Mouse (Mus musculus) MEL (cell line): ENCODE results near the gene Ern1. TPM values are rescaled to one million over a fixed set of nuclear protein-coding genes. Genes with fewer than 3 reads are reported as not detected.
A peak's percentile ranks its signal among the peaks of the same experiment; 100 is the strongest.

Experiments
- DNase-seq: peaks from one replicate; pipeline ENCODE4 v3.0.0; 2011; ENCODE audit warnings: low read depth, low spot score
- H3K27ac ChIP-seq: 2 replicates; pipeline ENCODE4 v1.5.1; 2012; ENCODE audit warnings: low read depth, mild to moderate bottlenecking, control low read depth, low read length, moderate library complexity; ENCODE audit not compliant: control insufficient read depth
- H3K27me3 ChIP-seq, 2 experiments: fragments of 150-350 bp in 1 of 2; sonication (generic) in 1 of 2; 2 replicates each; pipeline ENCODE4 v1.6.1; 2012; ENCODE audit warnings: low read length in 2 of 2, mild to moderate bottlenecking in 2 of 2, improper control_type of control experiment in 1 of 2, moderate library complexity in 1 of 2; ENCODE audit not compliant: insufficient read depth in 2 of 2, control insufficient read depth in 1 of 2
- H3K36me3 ChIP-seq, 2 experiments: 2 replicates each; pipeline ENCODE4 v1.6.1; 2012 to 2014; ENCODE audit warnings: low read length in 2 of 2, improper control_type of control experiment in 1 of 2, inconsistent platforms in 1 of 2, mild to moderate bottlenecking in 1 of 2; ENCODE audit not compliant: insufficient read depth in 2 of 2, control insufficient read depth in 1 of 2
- H3K4me1 ChIP-seq, 2 experiments: fragments of 150-350 bp in 1 of 2; sonication (generic) in 1 of 2; 2 replicates each; pipeline ENCODE4 v1.6.1; 2012; ENCODE audit warnings: low read length in 2 of 2, improper control_type of control experiment in 1 of 2, mild to moderate bottlenecking in 1 of 2; ENCODE audit not compliant: insufficient read depth in 2 of 2, control insufficient read depth in 1 of 2
- H3K4me3 ChIP-seq, 2 experiments: fragments of 150-350 bp in 1 of 2; sonication (generic) in 1 of 2; 2 replicates each; pipeline ENCODE4 v1.5.1; 2012; ENCODE audit warnings: low read depth in 2 of 2, low read length in 2 of 2, mild to moderate bottlenecking in 2 of 2, moderate library complexity in 2 of 2, control low read depth in 1 of 2, improper control_type of control experiment in 1 of 2; ENCODE audit not compliant: control insufficient read depth in 1 of 2, insufficient read depth in 1 of 2
- H3K79me2 ChIP-seq: 2 replicates; pipeline ENCODE4 v1.6.1; 2012; ENCODE audit warnings: mild to moderate bottlenecking, low read length, moderate library complexity; ENCODE audit not compliant: control insufficient read depth, poor library complexity, insufficient read depth
- H3K9ac ChIP-seq: 2 replicates; pipeline ENCODE4 v1.6.1; 2012; ENCODE audit warnings: low read depth, mild to moderate bottlenecking, control low read depth, low read length, moderate library complexity; ENCODE audit not compliant: control insufficient read depth, poor library complexity, severe bottlenecking
- H3K9me3 ChIP-seq: fragments of 150-350 bp; sonication (generic); replicated peaks from 2 replicates; pipeline ENCODE4 v1.6.1; 2012; ENCODE audit warnings: mild to moderate bottlenecking, low read length, improper control_type of control experiment, moderate library complexity; ENCODE audit not compliant: insufficient read depth
- BHLHE40 ChIP-seq: IDR thresholded peaks from 2 replicates; pipeline ENCODE4 v1.6.1; 2012; ENCODE audit warnings: low read depth, mild to moderate bottlenecking, inconsistent platforms, low read length, improper control_type of control experiment, borderline replicate concordance
- CHD2 ChIP-seq: IDR thresholded peaks from 2 replicates; pipeline ENCODE4 v1.6.1; 2011; ENCODE audit warnings: low read length, improper control_type of control experiment
- HCFC1 ChIP-seq: IDR thresholded peaks from 2 replicates; pipeline ENCODE4 v1.6.1; 2012; ENCODE audit warnings: low read depth, mild to moderate bottlenecking, inconsistent platforms, low read length, improper control_type of control experiment, moderate library complexity
- JUND ChIP-seq: IDR thresholded peaks from 2 replicates; pipeline ENCODE4 v1.6.1; 2011; ENCODE audit warnings: low read depth, mild to moderate bottlenecking, improper control_type of control experiment, low read length
- MAFK ChIP-seq: IDR thresholded peaks from 2 replicates; pipeline ENCODE4 v1.6.1; 2011; ENCODE audit warnings: low read depth, mild to moderate bottlenecking, low read length, improper control_type of control experiment, borderline replicate concordance
- MEF2A ChIP-seq: IDR thresholded peaks from 2 replicates; pipeline ENCODE4 v1.6.1; 2014; ENCODE audit warnings: low read depth, mild to moderate bottlenecking, inconsistent platforms, low read length, improper control_type of control experiment; ENCODE audit not compliant: poor library complexity, insufficient replicate concordance, severe bottlenecking; ENCODE audit errors: extremely low read depth
- MYB ChIP-seq: IDR thresholded peaks from 2 replicates; pipeline ENCODE4 v1.6.1; 2011; ENCODE audit warnings: mild to moderate bottlenecking, low read depth, low read length, improper control_type of control experiment
- MYC ChIP-seq: IDR thresholded peaks from 2 replicates; pipeline ENCODE4 v1.6.1; 2011; ENCODE audit warnings: low read depth, mild to moderate bottlenecking, low read length, improper control_type of control experiment, moderate library complexity
- NELFE ChIP-seq: IDR thresholded peaks from 2 replicates; pipeline ENCODE4 v1.6.1; 2011; ENCODE audit warnings: low read depth, low read length, improper control_type of control experiment
- NRF1 ChIP-seq: IDR thresholded peaks from 2 replicates; pipeline ENCODE4 v1.6.1; 2014; ENCODE audit warnings: low read depth, mild to moderate bottlenecking, inconsistent platforms, low read length, improper control_type of control experiment, moderate library complexity; ENCODE audit not compliant: poor library complexity, insufficient read depth, severe bottlenecking
- POLR2AphosphoS5 ChIP-seq: IDR thresholded peaks from 2 replicates; pipeline ENCODE4 v1.6.1; 2012; ENCODE audit warnings: low read depth, borderline replicate concordance, mild to moderate bottlenecking, inconsistent platforms, low read length, moderate library complexity, mixed read lengths
- RCOR1 ChIP-seq: IDR thresholded peaks from 2 replicates; pipeline ENCODE4 v1.6.1; 2012; ENCODE audit warnings: low read depth, mild to moderate bottlenecking, inconsistent platforms, low read length, improper control_type of control experiment
- SIN3A ChIP-seq: IDR thresholded peaks from 2 replicates; pipeline ENCODE4 v1.6.1; 2012; ENCODE audit warnings: low read length, improper control_type of control experiment, inconsistent platforms
- SMC3 ChIP-seq: IDR thresholded peaks from 2 replicates; pipeline ENCODE4 v1.6.1; 2011; ENCODE audit warnings: low read depth, low read length, improper control_type of control experiment
- TBP ChIP-seq: IDR thresholded peaks from 2 replicates; pipeline ENCODE4 v1.8.0; 2011; ENCODE audit warnings: low read depth, low read length, improper control_type of control experiment
- TCF12 ChIP-seq: IDR thresholded peaks from 2 replicates; pipeline ENCODE4 v1.6.1; 2014; ENCODE audit warnings: low read depth, mild to moderate bottlenecking, inconsistent platforms, low read length, improper control_type of control experiment, moderate library complexity
- USF1 ChIP-seq: IDR thresholded peaks from 2 replicates; pipeline ENCODE4 v1.6.1; 2014; ENCODE audit warnings: low read depth, mild to moderate bottlenecking, inconsistent platforms, low read length, improper control_type of control experiment, moderate library complexity
- USF2 ChIP-seq, 2 experiments: IDR thresholded peaks; 2 replicates each; pipeline ENCODE4 v1.6.1; 2011 to 2012; ENCODE audit warnings: improper control_type of control experiment in 2 of 2, low read length in 2 of 2, borderline replicate concordance in 1 of 2, inconsistent platforms in 1 of 2, low read depth in 1 of 2, mild to moderate bottlenecking in 1 of 2; ENCODE audit not compliant: insufficient read depth in 1 of 2
- ZC3H11A ChIP-seq: IDR thresholded peaks from 2 replicates; pipeline ENCODE4 v1.6.1; 2012; ENCODE audit warnings: low read depth, mild to moderate bottlenecking, inconsistent platforms, low read length, improper control_type of control experiment
- ZKSCAN1 ChIP-seq: IDR thresholded peaks from 2 replicates; pipeline ENCODE4 v1.6.1; 2012; ENCODE audit warnings: low read depth, mild to moderate bottlenecking, inconsistent platforms, low read length, improper control_type of control experiment, moderate library complexity
- ZMIZ1 ChIP-seq: IDR thresholded peaks from 2 replicates; pipeline ENCODE4 v1.6.1; 2012; ENCODE audit warnings: low read depth, mild to moderate bottlenecking, inconsistent platforms, low read length, improper control_type of control experiment, moderate library complexity
- polyA plus RNA-seq, 2 experiments: library from polyadenylated mRNA; stranded (reverse) in 1 of 2; unstranded in 1 of 2; fragments of >175 nt in 1 of 2; fragments of >200 nt in 1 of 2; gene quantifications; 2 replicates each; pipeline versions ENCODE4 v1.2.1 to v1.2.4; 2012; ENCODE audit warnings: low replicate concordance in 2 of 2, low read depth in 1 of 2; ENCODE audit not compliant: insufficient read length in 2 of 2, insufficient read depth in 1 of 2, missing spikeins in 1 of 2
- total RNA-seq: library from RNA; depleted of rRNA; stranded (reverse); fragments of 300-350 nt; gene quantifications from 2 replicates; pipeline ENCODE4 v1.2.3, GENCODE M21; 2012

Gene Ern1
- total and polyA plus RNA-seq, 3 experiments = 4.3 to 5.7 TPM; not detected in 1

DNA sequence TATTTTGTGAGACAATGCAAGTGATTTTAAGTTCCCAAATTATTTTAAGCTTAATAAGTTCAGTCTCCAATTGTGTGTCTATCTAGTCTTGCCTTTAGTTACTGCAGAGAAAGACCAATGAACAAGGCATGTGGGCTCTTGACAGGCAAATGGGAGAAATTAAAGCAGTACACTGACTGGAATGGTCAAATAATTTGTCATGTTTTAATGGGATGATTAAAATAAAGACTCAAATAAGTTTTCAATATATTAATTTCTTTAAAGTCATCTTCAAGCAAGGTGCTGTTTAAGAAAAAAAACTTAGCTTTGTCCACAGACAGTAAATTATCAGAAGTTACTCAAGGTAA, 14.5 kb upstream of the Ern1 start:
- Histone ChIP-seq H3K36me3 (peaks cover 0 to 23% of the 10 kb centered on the region in 2 experiments; a peak in 2 of 4 replicates), H3K79me2 (peaks cover 9% of the 10 kb centered on the region), H3K27me3 (no peaks in the 10 kb centered on the region), H3K4me3 (no peak overlapping the region), H3K27ac (peak overlapping the region; percentile 95)
- 0 out of 2 replicates have a peak, but pooled peaks have one; percentile 31 for TF ChIP-seq HCFC1
- TF ChIP-seq JUND = peak; percentile 12; the same call in 1 of the 2 replicates
- TF ChIP-seq BHLHE40 = 0 out of 2 replicates have a peak, but pooled peaks have one; percentile 9
- no peak for TF ChIP-seq ZC3H11A
- peak; percentile 65; the same call in 1 of the 2 replicates for TF ChIP-seq NELFE
- no peak for TF ChIP-seq USF2 (IDR thresholded peaks at IDR 0.05; ENCODE audit: borderline replicate concordance in 1 of 2, insufficient read depth in 1 of 2, low read depth in 1 of 2, low read length in 2 of 2)
- peak; percentile 67; the same call in 1 of the 2 replicates for TF ChIP-seq CHD2
- no peak for TF ChIP-seq MEF2A
- TF ChIP-seq MYC = peak; percentile 90
- no peak for TF ChIP-seq USF1
- no peak for TF ChIP-seq TCF12
- no peak for TF ChIP-seq TBP
- TF ChIP-seq RCOR1 = 0 out of 2 replicates have a peak, but pooled peaks have one; percentile 9
- no peak for TF ChIP-seq POLR2AphosphoS5
- TF ChIP-seq ZMIZ1 = peak; percentile 94
- TF ChIP-seq SIN3A = peak; percentile 63; the same call in 1 of the 2 replicates
- no peak for TF ChIP-seq MAFK
- no peak for TF ChIP-seq NRF1
- TF ChIP-seq MYB = no peak
- TF ChIP-seq SMC3 = peak; percentile 17; the same call in 1 of the 2 replicates
- TF ChIP-seq ZKSCAN1 = no peak
- TF ChIP-seq, all 39 proteins: peak for 10
- Histone ChIP-seq H3K4me1 (peaks cover 5 to 18% of the 10 kb centered on the region in 2 experiments; a peak in 2 of 4 replicates), H3K9me3 (no peaks in the 10 kb centered on the region), H3K9ac (peak overlapping the region; percentile 91)
- peak; percentile 74 for DNase-seq
